In the genomic region with DNA sequence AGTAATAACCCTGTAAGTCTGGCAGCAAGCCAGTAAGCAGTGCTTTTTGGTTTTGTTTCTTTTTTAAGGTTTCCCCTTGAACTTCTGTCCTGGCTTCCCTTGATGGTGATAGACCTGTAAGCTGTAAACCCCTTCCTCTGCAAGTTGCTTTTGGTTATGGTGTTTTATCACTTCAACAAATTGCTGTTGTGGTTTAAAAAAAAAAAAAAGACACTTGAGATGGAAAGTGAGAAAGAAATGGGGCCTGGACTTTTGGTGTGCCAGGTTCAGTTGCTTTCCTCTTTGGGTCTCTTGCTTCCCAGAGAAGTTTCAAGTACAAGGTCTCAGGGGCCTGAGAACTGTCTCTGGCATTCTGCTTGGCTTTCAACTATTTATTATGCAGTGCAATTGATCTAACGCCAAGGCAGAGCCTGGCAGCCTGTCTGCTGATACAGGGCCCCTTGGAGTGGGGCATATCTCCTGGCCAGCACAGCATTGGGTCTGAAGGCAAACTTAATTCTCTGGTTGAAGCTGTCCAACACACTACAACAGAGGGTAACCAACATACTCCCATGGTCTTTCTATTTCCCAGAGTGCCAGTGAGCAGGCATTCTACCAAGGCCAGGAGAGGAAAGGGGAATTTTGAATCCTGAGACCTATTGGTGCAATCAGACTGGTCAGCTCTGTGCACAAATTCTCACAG, we compare ENCODE assay signal across 12 mouse cellular contexts. TPM values are rescaled to one million over a fixed set of nuclear protein-coding genes. Genes with fewer than 3 reads are reported as not detected.
A peak's percentile ranks its signal among the peaks of the same experiment; 100 is the strongest.
DNase-seq lines count a peak whose midpoint lies in the region; ATAC-seq and TF ChIP-seq lines count a peak whose summit lies in the region.
"Had no signal": no experiment of that assay in that cellular context is flagged by ENCODE, and none has a peak within 500 bp of the region (broad histone marks: within the 10 kb centered on the region; RNA-seq: fewer than 3 reads in every experiment).

No protein-coding gene starts in this region.

- peak; percentile 33 to 63 for DNase-seq in cerebellum, postnatal 10 days
- DNase-seq in cerebellum, postnatal 36 days, result no peak
- DNase-seq in hindbrain, postnatal 0 days (ENCODE audit: low spot score), result peak; percentile 37
- no peak for DNase-seq in hindbrain, embryonic 10.5 days (ENCODE audit: low spot score)
- peak; percentile 59 for DNase-seq in 416B (ENCODE audit: low read depth)
- peak; percentile 35 for DNase-seq in gastrocnemius, postnatal 25 days
- no peak for DNase-seq in urinary bladder, adult 18-20 months (ENCODE audit: low spot score in 2 of 2)
- DNase-seq: B cell, adult 2 months; kidney, adult 18-20 months; lung, adult 18-20 months had no signal

- H3K4me1 ChIP-seq in hindbrain, postnatal 0 days (ENCODE audit: insufficient read depth, low read length), result 0 out of 2 replicates have a peak, but pooled peaks cover 5% of the 10 kb centered on the region
- 0 out of 2 replicates have a peak, but pooled peaks cover 3% of the 10 kb centered on the region for H3K4me1 ChIP-seq in hindbrain, embryonic 10.5 days (replicated peaks)

- no peak overlapping the region for H3K4me2 ChIP-seq in hindbrain, postnatal 0 days (ENCODE audit: low read depth, low read length)
- H3K4me2 ChIP-seq: midbrain, embryonic 11.5 days had no signal

- peak overlapping the region; percentile 7; the same call in 1 of the 2 replicates for H3K27ac ChIP-seq in hindbrain, postnatal 0 days
- H3K27ac ChIP-seq in hindbrain, embryonic 10.5 days, result no peak overlapping the region

- no peak overlapping the region for H3K4me3 ChIP-seq in hindbrain, postnatal 0 days (ENCODE audit: low read length)
- no peak overlapping the region for H3K4me3 ChIP-seq in hindbrain, embryonic 10.5 days

- no peak for TF ChIP-seq CTCF in hindbrain, postnatal 0 days (IDR thresholded peaks at IDR 0.05; ENCODE audit: low read depth)

- no peak overlapping the region for H3K9ac ChIP-seq in hindbrain, postnatal 0 days (replicated peaks; ENCODE audit: low read length)

- ATAC-seq in hindbrain, postnatal 0 days, result no peak
- ATAC-seq in erythroid progenitor cell, adult 5-6 weeks (replicated peaks; ENCODE audit: low FRiP score, poor library complexity, severe bottlenecking), result no peak

- H3K27me3 ChIP-seq in hindbrain, postnatal 0 days (ENCODE audit: insufficient read depth, low read length), result no peaks in the 10 kb centered on the region
- H3K27me3 ChIP-seq in hindbrain, embryonic 10.5 days (ENCODE audit: insufficient read depth, poor library complexity, severe bottlenecking), result no peaks in the 10 kb centered on the region

- 29% methylated on average over 1 of the region's 1 CpGs for WGBS in hindbrain, postnatal 0 days
- WGBS in hindbrain, embryonic 10.5 days, result 74% methylated on average over 1 of the region's 1 CpGs

- peaks cover 23% of the 10 kb centered on the region for H3K36me3 ChIP-seq in hindbrain, postnatal 0 days (ENCODE audit: insufficient read depth, low read length)
- H3K36me3 ChIP-seq in hindbrain, embryonic 10.5 days, result peaks cover 55% of the 10 kb centered on the region

- no peaks in the 10 kb centered on the region for H3K9me3 ChIP-seq in hindbrain, postnatal 0 days (ENCODE audit: low read length)
- H3K9me3 ChIP-seq in hindbrain, embryonic 10.5 days, result no peaks in the 10 kb centered on the region

RNA-seq across cellular contexts. Expression of a gene that starts 16.7 kb away (rescaled TPM):
- total RNA-seq in hindbrain, postnatal 0 days (2014; rRNA removed), result 147 and 148 TPM in 2 replicates
- 133 and 135 TPM in 2 replicates for polyA plus RNA-seq in hindbrain, postnatal 0 days (2015; fragmentation: Nextera tagmentation; extraction: Ambion mirVana)
- 109 and 111 TPM in 2 replicates for polyA plus RNA-seq in hindbrain, embryonic 10.5 days (2016; fragmentation: Nextera tagmentation; extraction: Ambion mirVana)
- total RNA-seq in gastrocnemius, postnatal 25 days (2021), result 10 to 100 TPM; 70.1 to 76.9 TPM
- 2.5 and 6.1 TPM in 2 replicates for total RNA-seq in erythroid progenitor cell, adult 5-6 weeks (2015; ENCODE audit: low replicate concordance)
- 4.5 TPM in 2 replicates for total RNA-seq in erythroid progenitor cell, adult 5-6 weeks (2017; ENCODE audit: low replicate concordance)

RNA-seq across cellular contexts. Expression of a gene that starts 47.3 kb away (rescaled TPM):
- total RNA-seq in hindbrain, postnatal 0 days (2014; rRNA removed), result 36.0 and 41.2 TPM in 2 replicates
- 93.4 and 101 TPM in 2 replicates for polyA plus RNA-seq in hindbrain, postnatal 0 days (2015; fragmentation: Nextera tagmentation; extraction: Ambion mirVana)
- 84.6 and 93.3 TPM in 2 replicates for polyA plus RNA-seq in hindbrain, embryonic 10.5 days (2016; fragmentation: Nextera tagmentation; extraction: Ambion mirVana)
- total RNA-seq in gastrocnemius, postnatal 25 days (2021), result 10 to 100 TPM; 31.3 to 34.5 TPM
- total RNA-seq in erythroid progenitor cell, adult 5-6 weeks (2015; ENCODE audit: low replicate concordance), result 10.1 and 13.0 TPM in 2 replicates
- 8.5 and 13.0 TPM in 2 replicates for total RNA-seq in erythroid progenitor cell, adult 5-6 weeks (2017; ENCODE audit: low replicate concordance)

RNA-seq across cellular contexts. Expression of a gene that starts 54.3 kb away (rescaled TPM):
- total RNA-seq in hindbrain, postnatal 0 days (2014; rRNA removed), result 30.7 and 31.8 TPM in 2 replicates
- polyA plus RNA-seq in hindbrain, postnatal 0 days (2015; fragmentation: Nextera tagmentation; extraction: Ambion mirVana), result 33.1 and 35.4 TPM in 2 replicates
- polyA plus RNA-seq in hindbrain, embryonic 10.5 days (2016; fragmentation: Nextera tagmentation; extraction: Ambion mirVana), result 192 and 203 TPM in 2 replicates
- total RNA-seq in gastrocnemius, postnatal 25 days (2021), result 1 to 10 TPM; 1.7 to 3.8 TPM
- total RNA-seq in erythroid progenitor cell, adult 5-6 weeks (2015; ENCODE audit: low replicate concordance), result 22.2 and 37.8 TPM in 2 replicates
- 24.3 and 41.7 TPM in 2 replicates for total RNA-seq in erythroid progenitor cell, adult 5-6 weeks (2017; ENCODE audit: low replicate concordance)

Comparison
In these comparisons a context has a peak if more than half of its experiments do, and no peak if none do; other contexts are left out.
1. DNase-seq: peak in cerebellum, postnatal 10 days (2 of 2), hindbrain, postnatal 0 days (single experiment), 416B (single experiment) and gastrocnemius, postnatal 25 days (single experiment); none in cerebellum, postnatal 36 days (0 of 2), hindbrain, embryonic 10.5 days (single experiment) and urinary bladder, adult 18-20 months (0 of 2).
2. RNA of a gene that starts 16.7 kb away (total RNA-seq): 147 to 148 TPM in hindbrain, postnatal 0 days and 70.1 to 76.9 TPM in gastrocnemius, postnatal 25 days; 2.5 to 6.1 TPM in erythroid progenitor cell, adult 5-6 weeks; every median in the first group is over 4 times any median in the second.